In the genomic region with DNA sequence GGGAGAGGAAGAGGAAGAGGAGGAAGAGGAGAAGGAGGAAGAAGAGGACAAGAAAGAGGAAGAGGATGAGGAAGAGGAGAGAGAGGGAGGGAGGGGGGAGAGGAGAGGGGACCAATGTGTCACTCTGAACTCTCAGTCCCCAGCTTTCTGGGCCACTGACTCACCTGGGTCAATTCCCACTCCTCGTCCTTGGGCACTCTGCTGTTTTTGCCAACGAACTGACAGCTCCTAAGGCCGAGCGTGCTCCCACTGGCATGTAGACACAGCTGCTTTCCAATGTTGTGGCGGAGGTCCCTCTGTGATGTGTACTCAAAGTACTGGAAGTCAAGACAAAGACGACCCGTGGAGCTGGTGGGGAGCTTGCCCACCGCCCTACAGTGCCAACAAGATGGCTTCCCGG, we compare ENCODE assay signal across 22 mouse cellular contexts. TPM values are rescaled to one million over a fixed set of nuclear protein-coding genes. Genes with fewer than 3 reads are reported as not detected.
DNase-seq lines count a peak whose midpoint lies in the region; TF ChIP-seq lines count a peak whose summit lies in the region.
"Had no signal": no experiment of that assay in that cellular context is flagged by ENCODE, and none has a peak within 500 bp of the region (broad histone marks: within the 10 kb centered on the region; RNA-seq: fewer than 3 reads in every experiment).

No protein-coding gene starts in this region.

- 66% methylated on average over 9 of the region's 9 CpGs for WGBS in olfactory bulb, adult 2 months

- H3K4me3 ChIP-seq in olfactory bulb, adult 2 months (ENCODE audit: insufficient read depth, low read depth, low read length) = no peak overlapping the region
- H3K4me3 ChIP-seq: embryonic facial prominence, embryonic 10.5 days; embryonic facial prominence, embryonic 13.5 days; erythroblast, embryonic 14.5 days; forebrain, embryonic 12.5 days; forebrain, embryonic 15.5 days; hindbrain, embryonic 12.5 days; hindbrain, embryonic 15.5 days had no signal

- TF ChIP-seq CTCF in olfactory bulb, adult 2 months (IDR thresholded peaks at IDR 0.05; ENCODE audit: insufficient read depth, low read depth, low read length) = peak; percentile 8; the same call in 1 of the 2 replicates

- intact Hi-C loops in gastrocnemius, postnatal 14 days (cut with DNase I; ENCODE audit: low total_unique reads) = no loop called here

- TF ChIP-seq POLR2A in olfactory bulb, adult 2 months (IDR thresholded peaks at IDR 0.05; ENCODE audit: insufficient read depth, low read depth, low read length) = no peak

- no peak overlapping the region for H3K27ac ChIP-seq in olfactory bulb, adult 2 months (ENCODE audit: insufficient read depth, low read depth, low read length)
- H3K27ac ChIP-seq: embryonic facial prominence, embryonic 10.5 days; embryonic facial prominence, embryonic 13.5 days; forebrain, embryonic 12.5 days; forebrain, embryonic 15.5 days; hindbrain, embryonic 12.5 days; hindbrain, embryonic 15.5 days had no signal

- DNase-seq in adrenal gland, adult (ENCODE audit: inconsistent age in 2 of 2, low spot score in 1 of 2) = peak; percentile 87 to 91
- DNase-seq in adrenal gland, postnatal 4 days (ENCODE audit: low spot score in 2 of 2) = no peak
- peak; percentile 89 for DNase-seq in adrenal gland, adult 2 months
- DNase-seq in adrenal gland, postnatal 14 days = peak; percentile 82
- no peak for DNase-seq in gastrocnemius, postnatal 4 days (ENCODE audit: low spot score in 2 of 2)
- DNase-seq in gastrocnemius, postnatal 14 days = no peak
- DNase-seq: cerebellum, adult 11-12 months; cerebellum, adult 8-10 months; cerebellum, postnatal 10 days; cerebellum, postnatal 36 days; embryo, embryonic 11 days; gastrocnemius, postnatal 36 days; heart, adult 11 months had no signal

- H3K4me1 ChIP-seq in olfactory bulb, adult 2 months (ENCODE audit: control insufficient read depth, insufficient read depth, low read length) = peaks cover 4% of the 10 kb centered on the region; the same call in 1 of the 2 replicates
- H3K4me1 ChIP-seq: embryonic facial prominence, embryonic 13.5 days; forebrain, embryonic 12.5 days; forebrain, embryonic 15.5 days; hindbrain, embryonic 15.5 days had no signal

RNA-seq across cellular contexts. Expression of gene Cela1, which starts 6.7 kb away (rescaled TPM):
- 100 to 1,000 TPM in 1 of 2 experiments, 10 to 100 TPM in 1; 51.9 to 275 TPM for total RNA-seq in adrenal gland, postnatal 4 days (2021)
- 10 to 100 TPM; 54.0 to 86.4 TPM for total RNA-seq in adrenal gland, adult 2 months (2021)
- polyA plus RNA-seq in adrenal gland, adult 2 months (2012; rRNA removed) = 83.5 and 83.8 TPM in 2 replicates
- total RNA-seq in adrenal gland, postnatal 14 days (2021) = 26.1 and 32.9 TPM in 2 replicates
- polyA plus RNA-seq in olfactory bulb, adult 2 months (2012; ENCODE audit: insufficient read depth, insufficient read length, low replicate concordance, missing spikeins) = not detected in 2 replicates
- total RNA-seq in gastrocnemius, postnatal 4 days (2021) = under 1 TPM; 0.70 to 0.74 TPM
- not detected for total RNA-seq in gastrocnemius, postnatal 14 days (2021)
- total RNA-seq: gastrocnemius, postnatal 36 days had no signal
- polyA plus RNA-seq: forebrain, embryonic 12.5 days had no signal

RNA-seq across cellular contexts. Expression of gene Bin2, which starts 25.1 kb away (rescaled TPM):
- total RNA-seq in adrenal gland, postnatal 4 days (2021) = 1 to 10 TPM; 4.0 to 4.8 TPM
- 1 to 10 TPM; 3.1 to 4.2 TPM for total RNA-seq in adrenal gland, adult 2 months (2021)
- 2.8 and 3.7 TPM in 2 replicates for polyA plus RNA-seq in adrenal gland, adult 2 months (2012; rRNA removed)
- 3.6 and 14.8 TPM in 2 replicates for total RNA-seq in adrenal gland, postnatal 14 days (2021)
- polyA plus RNA-seq in olfactory bulb, adult 2 months (2012; ENCODE audit: insufficient read depth, insufficient read length, low replicate concordance, missing spikeins) = not detected in 2 replicates
- total RNA-seq in gastrocnemius, postnatal 4 days (2021) = 1 to 10 TPM; 1.6 to 2.3 TPM
- total RNA-seq in gastrocnemius, postnatal 14 days (2021) = under 1 TPM; 0.53 to 0.89 TPM

RNA-seq across cellular contexts. Expression of gene Galnt6, which starts 34.8 kb away (rescaled TPM):
- total RNA-seq in adrenal gland, postnatal 4 days (2021) = 10 to 100 TPM; 15.1 to 17.7 TPM
- 1 to 10 TPM; 5.1 to 7.6 TPM for total RNA-seq in adrenal gland, adult 2 months (2021)
- polyA plus RNA-seq in adrenal gland, adult 2 months (2012; rRNA removed) = 1.2 and 1.3 TPM in 2 replicates
- total RNA-seq in adrenal gland, postnatal 14 days (2021) = 8.1 and 11.9 TPM in 2 replicates
- not detected in 2 replicates for polyA plus RNA-seq in olfactory bulb, adult 2 months (2012; ENCODE audit: insufficient read depth, insufficient read length, low replicate concordance, missing spikeins)
- total RNA-seq in gastrocnemius, postnatal 4 days (2021) = under 1 TPM; 0.80 to 0.96 TPM
- under 1 TPM; 0.18 to 0.33 TPM for total RNA-seq in gastrocnemius, postnatal 14 days (2021)

RNA-seq across cellular contexts. Expression of gene Smagp, which starts 57.7 kb away (rescaled TPM):
- 10 to 100 TPM; 26.7 to 34.3 TPM for total RNA-seq in adrenal gland, postnatal 4 days (2021)
- total RNA-seq in adrenal gland, adult 2 months (2021) = 10 to 100 TPM; 41.7 to 44.2 TPM
- 35.1 and 40.6 TPM in 2 replicates for polyA plus RNA-seq in adrenal gland, adult 2 months (2012; rRNA removed)
- 45.7 and 50.1 TPM in 2 replicates for total RNA-seq in adrenal gland, postnatal 14 days (2021)
- not detected in 2 replicates for polyA plus RNA-seq in olfactory bulb, adult 2 months (2012; ENCODE audit: insufficient read depth, insufficient read length, low replicate concordance, missing spikeins)
- 10 to 100 TPM in 1 of 2 experiments, 1 to 10 TPM in 1; 9.1 to 12.3 TPM for total RNA-seq in gastrocnemius, postnatal 4 days (2021)
- total RNA-seq in gastrocnemius, postnatal 14 days (2021) = 1 to 10 TPM; 6.0 to 6.4 TPM
- polyA plus RNA-seq: activated CD4-positive, CD25-positive, alpha-beta regulatory T cell, adult 4 months had no signal

Comparison
In these comparisons a context has a peak if more than half of its experiments do, and no peak if none do; other contexts are left out.
1. DNase-seq: peak in adrenal gland, adult (2 of 2), adrenal gland, adult 2 months (single experiment) and adrenal gland, postnatal 14 days (single experiment); none in adrenal gland, postnatal 4 days (0 of 2), gastrocnemius, postnatal 4 days (0 of 2) and gastrocnemius, postnatal 14 days (single experiment).
2. RNA of gene Cela1, which starts 6.7 kb away (total RNA-seq): 51.9 to 275 TPM in adrenal gland, postnatal 4 days, 54.0 to 86.4 TPM in adrenal gland, adult 2 months and 26.1 to 32.9 TPM in adrenal gland, postnatal 14 days; 0.70 to 0.74 TPM in gastrocnemius, postnatal 4 days and not detected in gastrocnemius, postnatal 14 days; every median in the first group is over 10 times any median in the second.